Mouse (Mus musculus) megakaryocyte, embryonic 14.5 days (primary cell): ENCODE data around the gene Ppargc1a. TPM values are rescaled to one million over a fixed set of nuclear protein-coding genes. Genes with fewer than 3 reads are reported as not detected.

Experiments
- H3K27me3 ChIP-seq: replicated peaks from 2 replicates; pipeline ENCODE3; 2012; ENCODE audit warnings: inconsistent platforms
- H3K36me3 ChIP-seq: replicated peaks from 2 replicates; pipeline ENCODE3; 2012; ENCODE audit warnings: low read length, inconsistent platforms, mixed read lengths
- H3K4me1 ChIP-seq: 2 replicates; pipeline ENCODE4 v1.6.1; 2012; ENCODE audit warnings: inconsistent platforms
- H3K4me3 ChIP-seq: replicated peaks from 2 replicates; pipeline ENCODE3; 2012; ENCODE audit warnings: moderate library complexity, mild to moderate bottlenecking, inconsistent platforms
- H3K9me3 ChIP-seq: 2 replicates; pipeline ENCODE4 v1.6.1; 2012; ENCODE audit warnings: inconsistent platforms
- FLI1 ChIP-seq: IDR thresholded peaks from 2 replicates; pipeline ENCODE4 v1.6.1; 2012; ENCODE audit warnings: low read length, inconsistent platforms, mixed read lengths
- GATA1 ChIP-seq: IDR thresholded peaks from 3 replicates; pipeline ENCODE4 v1.6.1; 2012; ENCODE audit warnings: mixed read lengths, low read length, inconsistent platforms, borderline replicate concordance
- polyA plus RNA-seq: library from polyadenylated mRNA; stranded (reverse); fragments of >175 nt; gene quantifications from 2 replicates; pipeline ENCODE4 v1.2.3, GENCODE M21; 2012; ENCODE audit warnings: low replicate concordance; ENCODE audit not compliant: insufficient read depth

Gene Ppargc1a
- polyA plus RNA-seq, 1 experiment, result not detected

- H3K4me3 ChIP-seq, result no peak overlapping the region
- H3K27me3 ChIP-seq, result peaks cover 7% of the 10 kb centered on the region
- peaks cover 9% of the 10 kb centered on the region for H3K4me1 ChIP-seq
- H3K36me3 ChIP-seq, result no peaks in the 10 kb centered on the region
- TF ChIP-seq GATA1, result no peak
- TF ChIP-seq FLI1, result no peak
- no peaks in the 10 kb centered on the region for H3K9me3 ChIP-seq
These were observed 9.8 kb downstream of the Ppargc1a start for GRCm38 (mm10) chr5:51557607-51558278.

GRCm38 (mm10) chr5:51553671-51554070 lies 13.9 kb downstream of the Ppargc1a start:
- H3K9me3 ChIP-seq, result no peaks in the 10 kb centered on the region

GRCm38 (mm10) chr5:51553251-51553650 lies 14.3 kb downstream of the Ppargc1a start:
- Histone ChIP-seq H3K36me3 (no peaks in the 10 kb centered on the region), H3K27me3 (peaks cover 10% of the 10 kb centered on the region), H3K9me3 (no peaks in the 10 kb centered on the region), H3K4me3 (peak overlapping the region; percentile 93), H3K4me1 (peaks cover 13% of the 10 kb centered on the region)
- TF ChIP-seq GATA1 (no peak), FLI1 (no peak)

More at GRCm38 (mm10) chr5:51553671-51554070, 13.9 kb downstream of the Ppargc1a start:
- Histone ChIP-seq H3K4me1 (peaks cover 13% of the 10 kb centered on the region), H3K36me3 (no peaks in the 10 kb centered on the region), H3K4me3 (peak overlapping the region; percentile 11), H3K27me3 (peaks cover 10% of the 10 kb centered on the region)
- TF ChIP-seq FLI1 (no peak), GATA1 (no peak)

- peaks cover 10% of the 10 kb centered on the region for H3K27me3 ChIP-seq
- peaks cover 13% of the 10 kb centered on the region for H3K4me1 ChIP-seq
- H3K9me3 ChIP-seq, result no peaks in the 10 kb centered on the region
These were observed 14.9 kb downstream of the Ppargc1a start for GRCm38 (mm10) chr5:51552483-51553091.

GRCm38 (mm10) chr5:51551852-51552482 lies 15.6 kb downstream of the Ppargc1a start:
- H3K4me1 ChIP-seq, result peaks cover 13% of the 10 kb centered on the region
- TF ChIP-seq FLI1 (no peak), GATA1 (no peak)
- no peaks in the 10 kb centered on the region for H3K9me3 ChIP-seq
- no peaks in the 10 kb centered on the region for H3K36me3 ChIP-seq
- H3K27me3 ChIP-seq, result peaks cover 10% of the 10 kb centered on the region
- peak overlapping the region; percentile 93 for H3K4me3 ChIP-seq

More at GRCm38 (mm10) chr5:51552483-51553091, 14.9 kb downstream of the Ppargc1a start:
- Histone ChIP-seq H3K4me3 (peak overlapping the region; percentile 93), H3K36me3 (no peaks in the 10 kb centered on the region)
- TF ChIP-seq FLI1, result no peak
- no peak for TF ChIP-seq GATA1

GRCm38 (mm10) chr5:51547442-51548035 lies 20.0 kb downstream of the Ppargc1a start:
- Histone ChIP-seq H3K4me3 (no peak overlapping the region), H3K4me1 (peaks cover 2% of the 10 kb centered on the region; the same call in 1 of the 2 replicates), H3K27me3 (peaks cover 3% of the 10 kb centered on the region), H3K9me3 (0 out of 2 replicates have a peak, but pooled peaks cover 5% of the 10 kb centered on the region), H3K36me3 (no peaks in the 10 kb centered on the region)
- no peak for TF ChIP-seq GATA1
- TF ChIP-seq FLI1, result no peak

- no peaks in the 10 kb centered on the region for H3K4me1 ChIP-seq
- 0 out of 2 replicates have a peak, but pooled peaks cover 5% of the 10 kb centered on the region for H3K9me3 ChIP-seq
- H3K36me3 ChIP-seq, result no peaks in the 10 kb centered on the region
- no peak overlapping the region for H3K4me3 ChIP-seq
- H3K27me3 ChIP-seq, result peaks cover 3% of the 10 kb centered on the region
- no peak for TF ChIP-seq GATA1
- TF ChIP-seq FLI1, result no peak
These were observed 20.7 kb downstream of the Ppargc1a start for GRCm38 (mm10) chr5:51546817-51547216.

- H3K4me1 ChIP-seq, result no peaks in the 10 kb centered on the region
- H3K36me3 ChIP-seq, result no peaks in the 10 kb centered on the region
- no peak overlapping the region for H3K4me3 ChIP-seq
- TF ChIP-seq FLI1, result no peak
- TF ChIP-seq GATA1, result no peak
- no peaks in the 10 kb centered on the region for H3K27me3 ChIP-seq
- 0 out of 2 replicates have a peak, but pooled peaks cover 5% of the 10 kb centered on the region for H3K9me3 ChIP-seq
These were observed 22.1 kb downstream of the Ppargc1a start for GRCm38 (mm10) chr5:51545133-51546049.
